Mouse (Mus musculus) gastrocnemius, postnatal 36 days (tissue): ENCODE measurements at regions not wholly inside any gene's neighbourhood (a gene's known extent, or its start where the extent isn't known, plus 50 kb on each side); places are given as distances from the start of the nearest gene placed in this dataset.
"Not testable (repeated sequence)": the region's sequence is repeated elsewhere in the genome, so short reads cannot be mapped to it uniquely, and the experiment has no call there.

ENCODE experiments used
- DNase-seq, 2 experiments: peaks; one replicate each; pipeline ENCODE4 v3.0.0; 2022
- intact Hi-C: fragments of 180-260 bp; cut with DNase I; formaldehyde crosslinking; loops from one replicate; pipeline ENCODE4 v1.15.1; 2025

DNA sequence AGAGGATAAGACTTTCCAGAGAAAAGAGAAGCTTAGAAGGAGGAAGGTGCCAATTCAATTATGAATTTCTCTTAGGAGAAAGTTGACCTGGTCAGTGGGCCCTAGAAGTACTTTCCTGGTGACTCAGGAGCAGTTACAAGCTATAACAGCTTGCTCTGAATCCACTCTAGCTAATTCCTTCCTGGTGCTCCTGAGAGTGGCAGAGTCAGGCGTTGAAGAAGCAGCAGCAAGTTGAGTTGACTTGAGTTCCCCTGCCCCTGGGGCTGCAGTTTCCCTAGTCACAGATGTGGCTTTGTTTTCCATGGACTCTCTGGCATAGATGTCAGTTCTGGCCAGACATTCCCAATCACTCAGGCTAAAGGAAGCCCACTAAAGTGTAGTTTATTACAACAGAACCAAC is 85.9 kb downstream of the Osr1 start:
- intact Hi-C loops = no loop called here
- DNase-seq = no peak

DNA sequence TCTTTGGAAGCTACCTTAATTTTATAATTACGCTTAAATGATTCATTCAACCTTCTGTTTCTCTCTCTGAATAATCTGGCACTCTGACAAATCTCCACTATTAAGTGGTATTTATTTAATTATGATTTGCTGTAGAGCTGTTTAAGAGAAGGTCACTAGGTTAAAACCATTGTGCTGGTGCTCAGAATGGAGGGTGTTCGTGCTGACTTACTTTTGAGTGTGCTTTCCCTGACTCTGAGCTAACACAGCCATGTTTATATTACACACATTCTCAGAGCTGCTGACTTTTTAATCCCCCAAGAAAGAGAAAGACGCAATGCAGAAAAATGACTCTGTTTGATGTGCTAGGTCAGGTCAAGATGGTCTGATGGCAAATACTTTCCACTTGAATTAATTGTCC is 86.4 kb downstream of the Osr1 start:
- DNase-seq = no peak
- intact Hi-C loops = no loop called here

DNA sequence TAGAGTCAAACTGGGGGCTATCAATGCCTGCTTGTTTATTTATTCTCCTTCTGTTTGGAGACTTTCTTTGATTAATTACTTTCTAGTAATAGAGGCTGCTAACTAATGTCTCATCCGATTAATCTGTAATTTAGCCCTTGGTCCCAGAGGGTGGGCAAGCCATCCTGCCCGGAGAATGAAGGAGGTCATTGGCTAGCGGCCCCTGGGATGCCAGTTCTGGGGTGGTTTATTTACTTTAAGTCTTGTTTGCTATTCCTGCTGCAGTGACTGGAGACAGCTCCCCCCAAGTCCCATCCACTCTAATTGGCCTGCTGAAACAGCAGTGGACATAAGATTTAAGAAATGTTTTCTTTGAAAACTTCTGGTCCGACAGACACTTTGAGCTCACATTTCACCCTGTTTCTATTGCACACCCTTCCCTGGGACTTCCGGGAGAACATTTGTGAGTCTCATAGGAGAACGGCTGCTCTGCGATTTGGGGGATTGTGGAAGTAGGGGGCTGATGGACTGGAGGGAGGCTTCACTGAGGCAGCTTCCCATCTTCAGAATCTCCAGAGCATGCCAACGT is 87.4 kb downstream of the Osr1 start:
- DNase-seq = no peak
- intact Hi-C loops = no loop called here

DNA sequence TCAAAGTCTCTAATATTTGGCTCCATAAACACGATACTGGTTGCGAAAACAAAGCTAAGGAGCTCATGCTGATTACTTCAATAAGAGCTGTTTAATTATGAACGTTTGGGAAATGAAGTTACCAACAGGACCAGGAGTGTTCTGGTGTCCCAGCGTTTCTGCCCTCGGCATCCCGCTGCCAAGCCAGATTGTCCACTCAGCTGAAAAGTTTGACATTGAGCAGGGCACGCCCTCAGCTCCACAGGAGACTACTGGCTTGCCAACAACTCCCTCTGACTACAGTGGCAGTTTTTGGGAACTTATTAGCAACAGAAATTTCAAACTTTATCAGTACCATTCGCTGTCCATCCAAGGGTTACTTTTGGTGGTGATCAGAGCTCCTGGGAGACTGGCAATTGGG is 87.9 kb downstream of the Osr1 start:
- DNase-seq = no peak
- intact Hi-C loops = no loop called here

DNA sequence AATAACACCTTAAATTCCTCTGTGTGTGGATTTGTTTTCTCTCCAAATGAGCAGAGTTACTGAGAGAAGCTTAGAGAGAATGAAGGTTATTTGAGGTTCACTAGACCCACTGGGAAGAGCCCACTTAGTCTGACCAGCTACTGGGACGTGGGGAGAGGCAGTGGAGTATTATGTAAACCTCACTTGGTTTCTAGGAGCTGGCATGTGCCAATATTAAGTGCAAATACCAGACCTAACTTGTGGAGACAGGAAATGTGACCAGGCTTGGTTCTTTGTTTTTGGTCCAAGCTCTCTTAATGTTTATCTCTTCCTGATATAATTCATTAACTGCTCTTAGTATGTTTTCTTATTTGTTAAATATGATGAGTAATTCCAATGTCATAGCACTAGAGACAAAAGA is 90.4 kb downstream of the Osr1 start:
- DNase-seq = no peak
- intact Hi-C loops = no loop called here

DNA sequence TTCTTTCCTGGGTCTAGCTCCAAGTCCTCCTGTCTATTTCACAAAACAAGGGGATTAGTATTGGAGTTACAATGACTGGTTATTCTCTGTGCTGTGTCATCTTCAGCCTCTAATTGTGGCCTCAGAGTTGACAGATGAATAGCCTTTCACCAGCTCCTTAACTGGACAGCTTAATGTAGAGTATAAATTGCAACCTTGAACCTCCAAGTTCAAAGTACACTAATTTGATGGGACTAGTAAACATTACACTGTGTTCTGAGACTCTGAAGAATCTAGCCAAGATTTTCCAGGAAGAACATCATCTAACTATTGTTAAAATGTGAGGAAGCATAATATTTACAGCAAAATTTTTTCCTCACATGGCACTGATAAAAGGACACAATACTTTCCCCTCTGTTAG is 118.9 kb downstream of the Osr1 start:
- intact Hi-C loops = no loop called here

DNA sequence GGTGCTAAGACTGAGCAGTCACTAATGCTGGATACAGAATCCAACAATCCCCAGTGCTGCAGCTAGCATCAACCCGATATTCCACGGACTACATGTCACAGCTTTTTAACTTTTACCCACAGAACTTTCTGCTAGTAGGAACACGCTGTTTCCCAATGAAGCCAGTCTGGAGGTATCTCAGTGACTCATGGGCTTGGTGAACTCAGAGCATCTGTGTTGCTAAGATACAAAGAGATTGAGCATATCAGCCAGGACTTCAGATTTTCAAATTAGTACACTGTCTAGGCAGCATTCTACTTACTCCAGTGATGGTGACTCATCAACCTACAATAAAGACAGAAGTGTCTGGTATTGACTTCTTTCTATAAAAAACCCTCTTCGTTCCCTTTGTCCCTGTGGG is 119.6 kb downstream of the Osr1 start:
- intact Hi-C loops = no loop called here
- DNase-seq = no peak

More for the DNA sequence above, 118.9 kb downstream of the Osr1 start:
- no peak for DNase-seq

DNA sequence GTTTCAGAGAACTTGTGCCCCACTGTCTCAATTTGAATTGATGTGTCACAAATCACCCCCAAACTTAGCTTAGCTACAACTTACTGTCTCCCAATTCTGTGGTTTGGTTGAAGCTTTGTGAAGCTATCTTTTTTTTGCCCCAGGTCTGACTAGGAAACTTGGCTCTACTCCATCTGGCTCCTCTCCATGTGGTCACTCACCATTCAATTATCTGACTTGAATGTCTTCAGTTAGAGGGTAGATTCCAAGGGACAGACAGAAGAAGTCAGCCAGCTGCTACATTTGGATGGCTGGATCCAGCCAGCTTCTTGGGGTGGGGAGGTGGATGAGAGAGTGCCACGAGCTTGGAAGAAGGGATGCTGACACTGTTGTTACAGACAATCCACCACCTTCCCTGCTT is 163.0 kb downstream of the Osr1 start:
- intact Hi-C loops = no loop called here
- DNase-seq = no peak

DNA sequence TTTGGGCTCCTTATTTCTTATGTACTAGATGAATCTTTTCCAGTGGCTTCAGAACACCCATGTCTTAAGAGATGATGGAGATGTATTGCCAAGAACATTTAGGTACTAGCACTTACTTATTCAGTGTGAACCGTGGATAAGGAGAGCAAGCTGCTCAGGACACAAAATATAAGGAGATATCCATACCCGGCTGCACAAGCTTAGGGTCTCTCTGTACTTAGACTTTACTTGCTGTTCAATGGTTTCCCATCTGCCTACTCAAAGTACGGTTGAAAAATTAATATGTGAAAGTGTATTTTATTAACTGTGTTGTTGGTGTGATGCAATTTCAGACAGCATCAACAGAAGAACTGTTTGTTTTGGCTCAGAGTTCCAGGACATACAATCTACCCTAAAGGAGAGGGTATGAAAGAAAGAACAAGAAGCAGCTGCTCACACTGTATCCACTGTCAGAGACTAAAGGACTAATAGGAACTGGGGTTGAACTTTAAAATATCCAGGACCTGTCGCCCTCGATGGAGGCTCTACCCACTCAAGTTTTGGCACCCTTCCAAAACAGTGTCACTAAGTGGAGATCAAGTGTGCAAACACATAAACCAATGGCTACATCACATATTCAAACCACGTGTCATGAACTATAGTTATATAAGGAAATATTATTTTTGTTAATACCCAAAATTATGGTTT is 174.9 kb downstream of the Osr1 start:
- no peak for DNase-seq
- intact Hi-C loops = no loop called here

DNA sequence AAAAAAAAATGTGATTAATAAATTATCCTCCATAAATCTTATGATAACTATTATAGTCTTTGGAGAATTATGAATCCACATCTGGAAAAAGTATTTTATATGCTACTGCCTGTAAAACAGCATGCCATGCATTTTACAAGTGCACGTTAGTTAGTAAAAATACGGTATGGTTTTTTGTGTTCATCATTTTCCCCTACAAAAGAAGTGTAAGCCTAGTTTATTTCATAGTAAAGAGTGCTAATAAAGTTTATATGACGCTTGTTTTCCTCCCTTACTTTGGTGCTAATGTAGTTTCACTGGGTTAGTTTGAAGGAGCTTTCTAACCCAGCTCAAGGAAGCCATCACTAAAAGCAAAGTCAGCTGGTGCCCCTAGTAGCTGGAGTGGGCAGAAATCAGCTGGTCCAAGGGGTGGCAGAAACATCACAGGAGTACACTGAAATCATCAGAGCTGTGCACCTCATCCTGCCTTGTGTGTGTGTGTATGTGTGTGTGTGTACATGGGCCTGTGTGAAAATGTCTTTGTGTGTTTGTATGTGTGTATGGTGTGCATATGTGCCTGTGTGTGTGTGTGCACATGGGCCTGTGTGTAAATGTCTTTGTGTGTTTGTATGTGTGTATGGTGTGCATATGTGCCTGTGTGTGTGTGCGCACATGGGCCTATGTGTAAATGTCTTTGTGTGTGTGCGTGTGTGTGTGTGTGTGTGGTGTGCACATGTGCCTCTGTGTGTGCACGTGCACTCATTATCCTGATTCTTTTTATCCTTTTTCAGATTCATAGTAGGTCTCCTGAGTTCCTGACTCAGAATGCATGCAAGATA is 181.6 kb downstream of the Osr1 start:
- intact Hi-C loops = no loop called here
- no peak for DNase-seq

DNA sequence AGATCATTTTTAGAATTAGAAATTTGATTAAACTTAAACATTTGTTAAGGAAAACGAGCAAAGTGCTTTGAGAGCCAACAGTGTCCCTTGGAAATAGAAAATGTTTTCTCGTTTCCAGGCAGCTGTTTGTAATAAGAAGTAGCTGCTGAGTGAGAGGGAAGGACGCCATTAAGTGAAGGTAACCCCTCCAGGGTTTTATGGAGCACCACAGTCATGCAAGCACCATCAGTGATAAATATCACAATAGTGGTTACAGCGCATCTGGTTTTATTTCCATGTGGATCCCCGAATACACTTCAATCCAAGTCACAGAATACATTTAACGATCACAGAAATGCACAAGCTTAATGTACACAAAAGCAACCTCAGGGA is 182.1 kb downstream of the Osr1 start:
- DNase-seq = no peak
- intact Hi-C loops = no loop called here

DNA sequence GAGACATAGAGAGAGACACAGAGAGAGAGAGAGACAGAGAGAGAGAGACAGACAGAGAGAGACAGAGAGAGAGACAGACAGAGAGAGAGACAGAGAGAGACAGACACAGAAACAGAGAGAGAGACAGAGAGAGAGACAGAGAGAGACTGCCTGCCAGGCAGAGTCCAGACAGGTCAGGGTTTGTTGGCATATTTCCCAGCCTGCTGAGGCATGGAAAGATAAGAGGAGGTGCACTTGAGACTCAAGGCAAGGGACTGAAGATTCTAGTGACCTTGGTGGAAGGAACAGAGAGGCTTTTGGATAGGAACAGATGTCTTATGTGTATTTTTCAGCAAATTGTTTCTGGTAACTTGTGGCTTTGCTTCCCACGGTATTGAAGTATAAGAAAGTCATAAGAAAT is 186.5 kb downstream of the Osr1 start:
- DNase-seq = no peak
- intact Hi-C loops = no loop called here

DNA sequence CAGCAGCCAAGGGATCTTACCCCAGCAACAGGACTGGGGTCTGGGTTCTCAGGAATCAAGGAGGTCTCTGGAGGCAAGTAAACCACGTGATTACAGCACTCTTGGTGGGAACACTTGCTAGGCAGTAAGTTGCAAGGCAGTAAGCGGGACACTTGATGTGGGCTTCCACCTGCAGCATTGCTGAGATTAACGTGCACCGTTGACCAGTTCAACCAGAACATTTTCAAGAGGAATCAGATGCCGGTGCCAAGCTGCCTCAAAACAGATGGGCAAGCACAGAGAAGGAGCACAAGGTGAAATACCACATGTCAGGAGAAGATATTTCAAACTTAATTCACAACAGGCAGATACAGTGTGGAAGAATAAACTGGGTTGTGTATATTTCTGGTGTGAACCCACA is 190.9 kb downstream of the Osr1 start:
- intact Hi-C loops = no loop called here

DNA sequence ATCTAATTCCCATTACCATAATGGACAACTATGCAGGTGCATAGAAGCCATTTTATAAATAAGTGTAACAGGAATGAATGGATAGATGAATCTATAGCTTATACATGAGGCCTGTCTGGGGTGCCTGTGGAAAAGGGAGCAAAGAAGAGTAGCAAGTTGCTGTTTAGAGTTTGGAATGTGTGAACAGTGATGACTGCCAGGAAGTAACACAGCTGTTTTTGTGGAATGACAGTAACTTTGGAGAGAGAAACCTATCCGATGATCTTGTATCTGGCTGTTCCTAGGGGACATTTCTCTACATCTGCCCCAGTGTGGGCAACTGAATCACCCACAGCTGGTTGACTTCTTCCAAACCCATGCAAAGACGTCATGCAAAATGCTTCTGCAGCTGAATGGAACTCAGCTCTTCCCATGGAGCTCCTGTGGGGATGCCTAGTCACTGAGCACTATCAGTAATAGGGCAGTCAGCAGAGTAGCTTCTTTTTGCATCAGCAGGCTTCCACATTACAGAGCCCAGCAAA is 192.4 kb downstream of the Osr1 start:
- DNase-seq, intact Hi-C loops: not testable (repeated sequence)

More for the DNA sequence above, 190.9 kb downstream of the Osr1 start:
- DNase-seq = no peak

DNA sequence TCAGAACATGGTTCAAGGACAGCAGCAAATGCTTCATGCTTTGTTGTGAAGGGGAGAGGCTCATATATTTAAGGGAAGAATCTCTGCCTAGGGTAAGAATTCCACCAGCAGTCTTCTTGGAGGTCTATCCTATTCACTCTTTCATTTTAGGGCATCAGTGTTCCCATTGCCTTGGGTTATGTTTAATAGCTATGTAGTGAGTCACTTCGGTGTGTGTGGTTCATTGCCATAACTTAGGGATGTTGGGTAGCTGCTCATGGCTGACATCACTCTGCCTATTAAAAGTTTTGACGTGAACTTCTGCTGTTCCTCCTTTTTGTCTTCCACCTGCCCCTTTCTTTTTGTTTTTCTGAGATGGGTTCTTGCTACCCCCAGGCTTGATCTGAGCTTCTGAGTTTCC is 192.9 kb downstream of the Osr1 start:
- intact Hi-C loops = no loop called here
- DNase-seq = no peak

DNA sequence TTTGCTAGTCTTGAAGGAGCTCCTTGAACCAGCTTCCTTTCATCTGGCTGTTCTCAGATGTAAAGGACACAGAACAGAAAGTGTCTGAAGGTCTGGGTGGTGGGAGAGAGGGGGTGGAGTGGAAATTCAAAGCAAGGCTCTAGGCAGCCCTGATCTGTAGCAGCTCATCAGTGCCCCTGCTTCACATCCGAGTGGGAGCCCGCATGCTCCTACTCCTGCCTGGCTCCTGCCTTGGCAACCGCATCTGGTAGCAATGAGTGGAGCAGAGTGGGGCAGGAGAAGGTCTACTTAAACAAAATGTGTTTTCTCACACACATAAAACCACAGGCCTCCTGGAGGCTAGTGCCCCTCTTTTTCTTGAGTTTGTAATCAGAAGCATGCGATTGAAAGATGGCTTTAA is 201.0 kb downstream of the Osr1 start:
- intact Hi-C loops = no loop called here
- no peak for DNase-seq

DNA sequence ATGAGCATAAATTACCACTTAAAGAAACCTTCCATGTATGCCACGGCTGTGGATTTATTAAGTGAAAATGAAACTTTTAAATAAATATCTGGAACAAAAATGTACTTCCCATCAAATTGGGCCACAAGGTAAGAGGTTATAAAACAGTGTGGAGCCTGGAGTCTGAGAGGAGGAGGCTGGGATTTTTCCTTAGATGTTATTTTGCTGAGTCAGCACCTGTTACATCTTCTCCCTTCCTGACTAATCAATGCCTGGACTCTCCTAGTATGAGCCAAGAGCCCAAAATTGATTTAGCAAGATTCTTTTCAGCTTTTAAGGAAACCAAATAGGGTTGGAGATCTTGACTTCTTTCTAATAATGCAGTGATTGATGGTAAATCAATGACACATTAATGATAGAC is 203.0 kb downstream of the Osr1 start:
- DNase-seq = no peak
- intact Hi-C loops = no loop called here

DNA sequence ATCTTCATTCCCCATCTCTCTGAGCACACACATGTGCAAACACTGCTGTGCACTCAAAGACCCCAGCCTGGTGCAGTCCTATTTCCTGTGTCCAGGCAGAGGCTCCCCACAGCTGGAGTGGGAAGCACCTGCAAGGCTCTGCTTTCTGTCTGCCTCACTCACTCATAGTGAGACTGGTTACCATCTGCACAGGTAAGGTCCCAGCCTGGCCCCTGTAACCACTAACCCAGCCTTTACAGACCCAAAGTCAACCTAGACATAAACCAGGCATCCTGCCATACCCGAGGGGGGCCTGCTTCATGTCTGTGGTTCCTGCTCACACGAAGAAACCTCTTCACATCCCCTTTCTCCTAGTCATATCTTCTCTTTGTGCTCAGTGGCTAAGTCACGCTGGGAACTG is 232.4 kb downstream of the Osr1 start:
- intact Hi-C loops = no loop called here
- DNase-seq = no peak

DNA sequence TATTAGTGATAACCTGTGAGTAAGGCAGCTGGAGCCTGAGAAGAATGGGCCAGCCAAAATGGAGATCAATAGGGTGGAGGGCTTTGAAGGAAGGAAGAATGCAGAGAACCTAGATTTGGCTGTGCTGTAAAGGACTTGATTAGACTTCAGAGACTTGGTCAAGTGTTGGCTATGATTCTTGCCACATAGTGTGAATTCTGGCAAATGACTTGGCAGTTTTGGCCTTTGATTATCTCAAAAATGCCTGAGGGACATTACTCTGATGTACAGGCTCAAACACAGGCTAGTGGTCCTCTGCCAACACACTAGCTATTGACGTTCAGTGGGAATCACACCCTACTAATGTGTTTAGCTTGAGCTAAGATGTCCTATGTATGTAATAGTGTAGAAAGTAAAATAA is 237.5 kb downstream of the Osr1 start:
- intact Hi-C loops = no loop called here
- no peak for DNase-seq

DNA sequence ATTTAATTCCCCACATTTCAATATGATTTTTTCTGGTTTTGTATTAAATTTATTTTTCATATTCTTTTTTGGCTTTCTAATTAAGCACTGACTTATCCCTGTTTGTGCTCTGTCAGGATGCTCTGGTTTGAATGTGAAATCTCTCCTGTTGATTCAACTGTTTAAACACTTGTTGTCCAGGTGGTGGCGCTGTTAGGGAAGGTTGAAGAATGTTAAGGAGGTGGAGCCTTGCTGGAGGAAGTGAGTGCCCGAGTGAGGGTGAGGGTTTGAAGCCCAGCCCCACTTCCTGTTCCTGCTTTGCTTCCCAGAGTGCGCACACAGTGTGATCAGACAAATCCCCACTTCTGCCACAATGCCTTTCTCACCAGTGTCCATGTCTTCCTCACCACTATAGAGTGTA is 263.4 kb downstream of the Osr1 start:
- intact Hi-C loops = loop anchor here (10.0 kb wide), 1 partner anchor 392 kb away; no protein-coding TSS in a partner anchor
- DNase-seq = no peak

DNA sequence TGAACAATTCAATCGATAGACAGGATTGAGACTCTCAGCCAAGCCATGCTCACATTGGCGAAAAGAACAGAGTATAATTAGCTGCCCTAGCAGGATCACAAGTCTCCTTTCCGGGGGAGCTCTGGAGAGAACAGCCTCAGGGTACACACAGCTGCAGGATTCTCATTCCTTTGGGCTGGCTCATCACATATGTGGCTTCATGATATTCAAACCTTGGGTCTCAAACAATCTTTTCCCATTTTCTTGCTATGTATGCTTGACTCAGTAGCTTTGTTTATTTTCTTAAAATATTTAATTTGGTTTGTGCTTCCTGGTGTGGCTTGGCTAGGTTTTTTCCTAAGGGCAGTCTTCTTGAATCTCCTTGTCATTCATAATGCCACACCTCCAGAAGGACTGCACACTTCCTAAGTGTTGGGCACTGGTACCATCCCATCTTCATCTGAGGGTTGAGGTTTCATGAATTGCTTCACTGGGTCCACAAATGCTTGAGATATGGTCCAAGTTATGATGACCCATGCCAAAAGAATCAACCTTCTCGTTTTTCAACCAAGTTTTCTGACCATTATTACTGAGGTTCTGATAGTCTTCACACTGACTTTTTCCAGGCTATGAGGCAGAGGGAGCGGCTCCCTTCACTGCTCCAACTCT is 269.4 kb downstream of the Osr1 start:
- intact Hi-C loops = loop anchor here (10.0 kb wide), 1 partner anchor 385 kb away; no protein-coding TSS in a partner anchor
- no peak for DNase-seq
